Mouse (Mus musculus) R1 (cell line): Measurements from ENCODE around the gene Bik.

Experiments
- DNase-seq: peaks from one replicate; pipeline ENCODE4 v3.0.0-alpha.2; 2018; ENCODE audit warnings: low read depth, low spot score

Gene Bik

DNA sequence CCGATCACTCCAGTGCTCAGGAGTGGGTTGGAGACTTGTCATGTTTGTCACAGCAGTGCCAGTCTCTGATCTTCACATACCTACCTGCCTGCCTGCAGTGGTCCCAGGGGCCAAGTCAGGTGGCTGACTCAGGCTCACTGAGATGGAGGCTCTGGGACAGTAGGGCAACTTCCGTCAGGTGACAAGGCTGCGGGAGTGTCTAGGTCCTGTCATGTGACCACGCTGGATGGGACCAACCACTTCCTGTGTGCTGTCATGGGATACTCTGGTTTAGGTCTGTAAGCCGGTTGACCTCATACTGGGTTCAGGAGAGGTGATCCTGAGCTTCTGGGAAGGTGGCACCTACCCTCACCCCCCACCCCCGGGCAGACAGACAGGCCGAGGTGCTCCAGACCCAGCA is 19.4 kb downstream of the Bik start:
- no peak for DNase-seq

DNA sequence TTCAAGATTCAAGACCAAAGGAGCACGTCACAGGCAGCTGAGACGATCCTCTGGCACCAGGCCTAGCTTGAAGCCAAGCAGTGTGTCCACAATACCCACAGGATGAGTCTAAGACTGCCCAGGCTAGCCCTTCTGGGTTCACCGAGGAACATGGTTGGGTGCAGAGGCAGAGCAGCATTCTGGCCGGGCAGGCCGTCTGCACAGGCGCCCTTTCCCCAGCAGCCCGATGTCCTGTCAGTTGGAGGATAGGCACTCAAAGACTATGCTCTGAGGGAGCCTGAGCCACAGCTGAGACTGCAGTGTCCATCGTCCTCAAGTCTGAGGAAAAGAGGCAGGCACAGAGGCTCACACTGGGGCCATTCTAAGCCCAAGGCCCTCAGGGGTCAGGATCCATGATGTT is 20.5 kb downstream of the Bik start:
- DNase-seq: no peak

GRCm38 (mm10) chr15:83550137-83550536 is 23.5 kb downstream of the Bik start:
- no peak for DNase-seq

- peak; percentile 42 for DNase-seq
Observed at GRCm38 (mm10) chr15:83553831-83554230, 27.2 kb downstream of the Bik start.

- peak; percentile 88 for DNase-seq
Observed at GRCm38 (mm10) chr15:83555161-83555974, 28.7 kb downstream of the Bik start.

DNA sequence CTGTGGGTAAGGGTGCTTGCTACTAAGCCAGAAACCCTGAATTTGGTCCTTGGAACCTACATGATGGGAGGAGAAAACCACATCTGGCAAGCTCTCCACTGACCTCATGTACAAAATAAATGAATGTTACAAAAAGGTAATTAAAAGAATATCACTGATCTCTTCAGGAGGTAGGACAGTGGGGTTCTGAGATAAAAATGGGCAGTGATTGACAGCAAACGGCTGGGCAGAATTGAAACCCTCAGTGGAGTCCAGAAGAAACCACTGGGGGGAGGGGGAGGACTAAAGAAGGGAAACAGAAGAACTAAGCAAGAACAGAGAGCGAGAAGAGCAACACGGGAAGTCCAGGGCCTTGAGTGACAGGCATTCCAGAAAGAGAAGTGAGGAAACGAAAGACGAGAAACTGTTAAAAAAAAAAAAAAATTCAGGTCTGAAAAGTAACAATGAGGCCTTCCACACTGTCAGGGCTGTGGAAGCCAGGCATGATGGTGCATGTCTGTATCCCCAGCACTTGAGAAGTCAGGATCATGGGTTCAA is 34.3 kb downstream of the Bik start:
- DNase-seq: no peak

DNA sequence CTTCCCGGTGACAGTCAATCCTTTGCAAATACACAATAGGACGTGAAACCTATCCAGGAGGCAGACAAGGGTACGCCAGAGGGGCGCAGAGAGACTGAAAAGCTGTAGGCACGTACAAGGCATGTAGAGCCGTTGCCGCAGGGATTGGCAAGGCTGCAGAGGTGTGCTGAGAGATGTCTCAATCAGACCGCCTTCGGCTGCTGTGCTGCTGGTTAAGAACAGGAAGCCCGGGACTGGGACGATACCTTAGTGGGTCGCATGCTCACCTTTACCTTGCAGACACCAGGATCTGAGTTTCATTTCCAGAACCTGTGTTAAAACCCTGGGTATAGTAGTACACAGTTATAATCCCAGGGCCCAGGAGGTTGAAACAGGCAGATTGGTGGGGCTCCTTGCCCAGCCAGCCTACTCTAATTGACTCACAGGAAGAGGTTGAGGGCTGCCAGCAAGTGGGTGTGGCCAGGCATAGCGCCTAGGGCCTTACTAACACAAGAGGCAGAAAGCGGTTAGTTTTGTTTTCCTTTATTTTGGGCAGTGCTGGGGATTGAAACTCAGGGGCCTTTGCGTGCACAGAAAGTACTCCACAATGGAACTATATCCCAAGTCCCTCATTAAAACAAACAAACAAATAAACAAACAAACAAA is 36.1 kb downstream of the Bik start:
- peak; percentile 74 for DNase-seq

- no peak for DNase-seq
Observed at GRCm38 (mm10) chr15:83563327-83563856, 36.7 kb downstream of the Bik start, which contains the start of the genes Tspo and Mcat. Gene Tspo (plus strand): TSS chr15:83563592. Gene Mcat (minus strand): TSS chr15:83563787.

GRCm38 (mm10) chr15:83563857-83564651 is 37.4 kb downstream of the Bik start:
- DNase-seq: peak; percentile 61

GRCm38 (mm10) chr15:83565434-83565833 is 38.8 kb downstream of the Bik start:
- no peak for DNase-seq

DNA sequence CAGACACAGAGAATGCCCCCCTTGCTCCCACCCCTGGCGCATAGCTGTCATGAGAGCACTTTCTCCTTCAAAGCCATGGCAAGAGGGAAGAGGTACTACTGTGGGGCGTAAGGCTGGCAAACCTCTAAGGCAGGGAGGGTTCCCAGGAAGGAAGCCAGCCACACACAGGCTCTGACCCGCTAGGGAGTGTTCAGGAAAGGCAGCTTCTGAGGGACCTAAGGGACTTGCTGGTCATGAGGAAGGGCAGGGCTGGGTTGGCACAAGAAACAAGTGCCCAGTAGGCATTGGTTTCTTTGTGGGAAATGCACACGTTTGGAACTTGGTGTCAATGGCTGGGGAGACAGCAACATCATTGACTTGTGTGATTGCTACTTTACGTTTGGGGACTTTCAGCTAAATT is 39.3 kb downstream of the Bik start:
- DNase-seq: no peak

GRCm38 (mm10) chr15:83567728-83568127 is 41.1 kb downstream of the Bik start:
- no peak for DNase-seq

GRCm38 (mm10) chr15:83568544-83568943 is 41.9 kb downstream of the Bik start:
- DNase-seq: no peak

- peak; percentile 92 for DNase-seq
Observed at GRCm38 (mm10) chr15:83569682-83570081, 43.0 kb downstream of the Bik start.

DNA sequence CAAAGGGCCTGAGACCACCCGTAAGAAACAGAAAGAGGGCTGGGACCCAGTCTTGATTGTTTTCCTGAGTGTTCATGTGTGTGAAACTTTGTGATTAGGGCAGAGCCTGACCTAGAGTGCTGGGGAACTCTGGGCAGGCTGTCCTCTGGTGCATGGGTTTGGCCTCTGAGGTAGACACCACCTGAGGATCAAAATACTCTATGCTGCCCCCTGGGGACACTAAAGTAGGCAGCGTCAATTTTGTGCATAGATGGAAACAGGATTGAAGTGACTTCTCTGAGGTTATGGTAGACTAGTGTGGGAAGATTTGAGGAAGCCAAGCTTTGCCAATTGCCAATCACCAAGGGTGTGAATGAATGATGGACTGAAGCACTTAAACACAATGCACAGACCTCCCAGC is 44.0 kb downstream of the Bik start:
- peak; percentile 65 for DNase-seq

- DNase-seq: no peak
Observed at GRCm38 (mm10) chr15:83571636-83572035, 45.0 kb downstream of the Bik start.

DNA sequence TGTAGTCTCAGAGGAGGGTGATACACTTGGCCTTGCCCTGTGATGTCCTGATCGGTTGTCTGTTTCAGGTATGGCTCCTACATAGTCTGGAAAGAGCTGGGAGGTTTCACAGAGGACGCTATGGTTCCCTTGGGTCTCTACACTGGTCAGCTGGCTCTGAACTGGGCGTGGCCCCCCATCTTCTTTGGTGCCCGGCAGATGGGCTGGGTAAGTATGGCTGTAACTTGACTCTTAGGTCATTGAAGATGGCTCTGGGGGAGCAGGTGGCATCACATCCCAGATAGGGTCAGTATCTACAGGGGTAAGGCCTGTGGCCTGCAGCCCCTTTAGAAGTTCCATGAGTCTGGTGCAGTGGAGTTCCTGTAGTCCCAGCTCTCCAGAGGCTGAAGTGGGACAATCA is 45.5 kb downstream of the Bik start:
- DNase-seq: no peak

DNA sequence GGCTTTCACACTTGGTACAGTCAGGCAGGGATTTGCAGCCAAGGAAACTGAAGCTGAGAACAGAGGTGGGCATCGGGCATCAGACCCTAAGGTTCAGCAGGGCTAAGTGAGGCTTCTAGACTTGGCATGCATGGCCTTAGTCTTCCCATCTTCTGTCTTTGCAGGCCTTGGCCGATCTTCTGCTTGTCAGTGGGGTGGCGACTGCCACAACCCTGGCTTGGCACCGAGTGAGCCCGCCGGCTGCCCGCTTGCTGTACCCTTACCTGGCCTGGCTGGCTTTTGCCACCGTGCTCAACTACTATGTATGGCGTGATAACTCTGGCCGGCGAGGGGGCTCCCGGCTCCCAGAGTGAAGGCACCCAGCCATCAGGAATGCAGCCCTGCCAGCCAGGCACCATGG is 46.9 kb downstream of the Bik start:
- no peak for DNase-seq

GRCm38 (mm10) chr15:83574731-83575351 is 48.2 kb downstream of the Bik start:
- no peak for DNase-seq

GRCm38 (mm10) chr15:83575543-83575942 is 48.9 kb downstream of the Bik start:
- DNase-seq: no peak

DNA sequence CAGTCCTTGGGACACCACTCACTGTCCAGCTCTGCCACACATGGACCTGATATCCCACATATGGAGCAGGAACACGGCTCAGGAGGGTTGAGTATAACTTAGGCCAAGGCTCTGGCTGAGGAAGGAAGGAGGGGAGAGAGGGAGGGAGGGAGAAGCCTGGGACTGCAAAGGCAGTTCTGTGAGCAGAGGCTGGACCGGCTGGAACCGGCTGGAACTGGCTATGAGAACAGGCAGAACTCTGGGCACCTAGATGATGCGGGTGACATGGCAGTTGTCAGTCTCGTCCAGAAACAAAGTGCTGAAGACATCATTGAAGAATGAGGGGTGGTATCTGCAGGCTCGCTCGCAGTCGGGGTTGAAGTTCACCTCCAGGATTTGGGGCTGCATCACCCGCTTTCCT is 50.0 kb downstream of the Bik start:
- no peak for DNase-seq
